Mouse (Mus musculus) heart, adult 2 months (tissue): ENCODE results near the gene Tbc1d12.

ENCODE experiments used
- CTCF ChIP-seq: fragments of 200-600 bp; IDR thresholded peaks from 2 replicates; pipeline ENCODE4 v1.8.1; 2022; ENCODE audit warnings: antibody characterized with exemption, mild to moderate bottlenecking, moderate library complexity
- EP300 ChIP-seq: fragments of 200-500 bp; IDR thresholded peaks from 2 replicates; pipeline ENCODE4 v1.6.1; 2011; ENCODE audit warnings: low read depth, low read length, control low read depth; ENCODE audit not compliant: insufficient read depth
- POLR2A ChIP-seq: fragments of 200-500 bp; IDR thresholded peaks from 2 replicates; pipeline ENCODE4 v1.6.1; 2011; ENCODE audit warnings: mild to moderate bottlenecking, low read depth, low read length, control low read depth; ENCODE audit not compliant: insufficient read depth

- TF ChIP-seq CTCF (no peak), POLR2A (no peak), EP300 (no peak)
These were observed 3.2 kb upstream of the Tbc1d12 start for GRCm38 (mm10) chr19:38833224-38833623.
